Mouse (Mus musculus) lung, postnatal 36 days (tissue): ENCODE data around the gene Gtpbp8.

Experiments
- DNase-seq: peaks from one replicate; pipeline ENCODE4 v3.0.0; 2022; ENCODE audit warnings: mixed read lengths

The Gtpbp8 gene

GRCm38 (mm10) chr16:44724847-44725246 is 21.3 kb downstream of the Gtpbp8 start:
- peak; percentile 25 for DNase-seq

GRCm38 (mm10) chr16:44724083-44724787 is 21.9 kb downstream of the Gtpbp8 start, which contains the start of gene Nepro:
Gene Nepro, plus strand, starts transcription at chr16:44724301.
- DNase-seq, result peak; percentile 95

- no peak for DNase-seq
These were observed 23.5 kb downstream of the Gtpbp8 start for GRCm38 (mm10) chr16:44722666-44723065.

- DNase-seq, result peak; percentile 33
These were observed 25.6 kb downstream of the Gtpbp8 start for GRCm38 (mm10) chr16:44720518-44720917.

- peak; percentile 61 for DNase-seq
These were observed 26.8 kb downstream of the Gtpbp8 start for GRCm38 (mm10) chr16:44719349-44719748.

- no peak for DNase-seq
These were observed 28.3 kb downstream of the Gtpbp8 start for GRCm38 (mm10) chr16:44717838-44718237.

- no peak for DNase-seq
These were observed 29.0 kb downstream of the Gtpbp8 start for GRCm38 (mm10) chr16:44717141-44717634.

GRCm38 (mm10) chr16:44716305-44717140 is 29.6 kb downstream of the Gtpbp8 start:
- DNase-seq, result peak; percentile 77

GRCm38 (mm10) chr16:44703458-44703857 is 42.7 kb downstream of the Gtpbp8 start:
- no peak for DNase-seq

GRCm38 (mm10) chr16:44702272-44702671 is 43.9 kb downstream of the Gtpbp8 start:
- no peak for DNase-seq

GRCm38 (mm10) chr16:44701155-44701554 is 45.0 kb downstream of the Gtpbp8 start:
- DNase-seq, result no peak

GRCm38 (mm10) chr16:44697473-44698205 is 48.5 kb downstream of the Gtpbp8 start:
- no peak for DNase-seq

GRCm38 (mm10) chr16:44695859-44696620 is 50.1 kb downstream of the Gtpbp8 start:
- DNase-seq, result peak; percentile 67

GRCm38 (mm10) chr16:44695214-44695858 is 50.8 kb downstream of the Gtpbp8 start:
- DNase-seq, result no peak

- DNase-seq, result no peak
These were observed 52.5 kb downstream of the Gtpbp8 start for GRCm38 (mm10) chr16:44693695-44694094.

GRCm38 (mm10) chr16:44692541-44692940 is 53.6 kb downstream of the Gtpbp8 start:
- no peak for DNase-seq

GRCm38 (mm10) chr16:44691561-44692141 is 54.5 kb downstream of the Gtpbp8 start:
- peak; percentile 71 for DNase-seq

GRCm38 (mm10) chr16:44691066-44691465 is 55.1 kb downstream of the Gtpbp8 start:
- no peak for DNase-seq

- no peak for DNase-seq
These were observed 55.7 kb downstream of the Gtpbp8 start for GRCm38 (mm10) chr16:44690501-44690900.

- DNase-seq, result no peak
These were observed 57.7 kb downstream of the Gtpbp8 start for GRCm38 (mm10) chr16:44688507-44688906.

GRCm38 (mm10) chr16:44687719-44688420 is 58.3 kb downstream of the Gtpbp8 start:
- no peak for DNase-seq
